Mouse (Mus musculus) hindbrain, embryonic 16.5 days (tissue): ENCODE measurements around the gene Fcgr4. TPM values are rescaled to one million over a fixed set of nuclear protein-coding genes. Genes with fewer than 3 reads are reported as not detected.

Source experiments
- ATAC-seq: fragments of 200-750 bp; cut with Nextera tagmentation; 2 replicates; pipeline ENCODE4 v1.8.0; 2017; ENCODE audit warnings: moderate TSS enrichment, moderate library complexity
- H3K27ac ChIP-seq: fragments of 300-500 bp; sonication (generic); 2 replicates; pipeline ENCODE4 v1.5.1; 2014; ENCODE audit warnings: low read depth, mild to moderate bottlenecking, control low read depth, low read length, moderate library complexity
- H3K27me3 ChIP-seq: fragments of 300-500 bp; sonication (generic); replicated peaks from 2 replicates; pipeline ENCODE4 v1.6.1; 2014; ENCODE audit warnings: low read length; ENCODE audit not compliant: control insufficient read depth, insufficient read depth
- H3K36me3 ChIP-seq: fragments of 300-500 bp; sonication (generic); 2 replicates; pipeline ENCODE4 v1.6.1; 2014; ENCODE audit warnings: mild to moderate bottlenecking, low read length, moderate library complexity, mixed read lengths; ENCODE audit not compliant: control insufficient read depth, insufficient read depth
- H3K4me1 ChIP-seq: fragments of 300-500 bp; sonication (generic); 2 replicates; pipeline ENCODE4 v1.6.1; 2014; ENCODE audit warnings: low read depth, low read length; ENCODE audit not compliant: control insufficient read depth, insufficient read depth
- H3K4me2 ChIP-seq: fragments of 300-500 bp; sonication (generic); 2 replicates; pipeline ENCODE4 v1.6.1; 2014; ENCODE audit warnings: mild to moderate bottlenecking, low read length, control low read depth, moderate library complexity
- H3K4me3 ChIP-seq: fragments of 300-500 bp; sonication (generic); 2 replicates; pipeline ENCODE4 v1.5.1; 2014; ENCODE audit warnings: mild to moderate bottlenecking, low read length, control low read depth, moderate library complexity
- H3K9ac ChIP-seq: fragments of 300-500 bp; sonication (generic); 2 replicates; pipeline ENCODE4 v1.6.1; 2014; ENCODE audit warnings: low read depth, mild to moderate bottlenecking, control low read depth, low read length, moderate library complexity
- H3K9me3 ChIP-seq: fragments of 300-500 bp; sonication (generic); 2 replicates; pipeline ENCODE4 v1.6.1; 2014; ENCODE audit warnings: mild to moderate bottlenecking, low read length, moderate library complexity; ENCODE audit not compliant: control insufficient read depth
- WGBS: fragments of 180-500 bp; shearing (Covaris S2); extraction: QIAGEN DNeasy Blood & Tissue Kit; methylation state at CpG from one replicate; pipeline ENCODE4 v1.1.7; 2014; 5-methylcytosine and 5-hydroxymethylcytosine counted together
- polyA plus RNA-seq: library from polyadenylated mRNA; unstranded; fragments of >200 nt; fragmentation: Nextera tagmentation; extraction: Ambion mirVana; gene quantifications from 2 replicates; pipeline ENCODE4 v1.2.1, GENCODE M21; 2015

Gene Fcgr4
- polyA plus RNA-seq, 1 experiment from 2014 or later = 0.40 TPM

DNA sequence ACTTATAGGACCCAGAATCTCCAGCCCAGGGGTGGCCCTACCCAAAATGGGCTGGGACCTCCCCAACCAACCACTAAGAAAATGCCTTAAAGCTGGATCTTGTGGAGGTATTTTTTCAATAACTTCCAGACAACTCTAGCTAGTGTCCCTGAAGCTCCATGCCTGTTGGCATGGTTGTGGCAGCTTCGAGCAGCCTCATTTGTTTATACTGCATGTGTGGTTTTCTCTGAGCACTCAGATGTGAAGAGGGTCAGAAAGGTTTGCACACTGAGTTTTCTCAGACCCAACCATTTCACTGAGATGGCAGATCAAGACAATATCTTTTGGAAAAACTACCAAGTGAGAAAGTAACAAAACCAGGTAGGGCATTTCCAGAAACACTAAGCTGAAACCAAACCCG lies 36.4 kb upstream of the Fcgr4 start:
- ATAC-seq = no peak
- 86% methylated on average over 2 of the region's 2 CpGs for WGBS

DNA sequence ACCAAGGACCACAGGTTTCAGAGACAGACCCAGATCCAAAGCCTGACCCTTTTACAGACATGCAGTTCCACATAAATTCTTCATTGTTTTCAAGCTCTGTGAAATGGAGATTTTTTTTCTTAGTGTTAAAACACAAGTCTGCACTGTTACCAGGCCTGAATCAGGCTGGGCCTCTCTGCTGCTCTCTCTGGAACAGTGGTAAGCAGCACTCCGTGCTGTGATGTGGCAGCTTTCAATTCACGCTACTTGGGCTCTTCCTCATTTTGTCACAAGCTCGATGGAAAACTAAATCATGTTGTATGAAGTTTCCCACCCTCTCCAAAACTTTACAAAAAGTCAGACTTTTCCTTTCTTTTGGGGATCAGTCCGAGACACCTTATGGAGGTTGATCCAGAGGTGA lies 35.7 kb upstream of the Fcgr4 start:
- 77% methylated on average over 4 of the region's 4 CpGs for WGBS
- H3K4me2 ChIP-seq = no peak overlapping the region
- H3K4me1 ChIP-seq = no peaks in the 10 kb centered on the region
- ATAC-seq = no peak
- H3K9ac ChIP-seq = no peak overlapping the region
- H3K9me3 ChIP-seq = no peaks in the 10 kb centered on the region
- no peaks in the 10 kb centered on the region for H3K27me3 ChIP-seq
- H3K27ac ChIP-seq = no peak overlapping the region
- no peak overlapping the region for H3K4me3 ChIP-seq
- no peaks in the 10 kb centered on the region for H3K36me3 ChIP-seq

More for the DNA sequence above, 36.4 kb upstream of the Fcgr4 start:
- Histone ChIP-seq H3K4me3 (no peak overlapping the region), H3K9me3 (no peaks in the 10 kb centered on the region), H3K27ac (no peak overlapping the region), H3K27me3 (no peaks in the 10 kb centered on the region), H3K36me3 (no peaks in the 10 kb centered on the region), H3K4me2 (no peak overlapping the region), H3K4me1 (no peaks in the 10 kb centered on the region), H3K9ac (no peak overlapping the region)

- ATAC-seq = no peak
- Histone ChIP-seq H3K27me3 (no peaks in the 10 kb centered on the region), H3K4me2 (no peak overlapping the region), H3K4me1 (no peaks in the 10 kb centered on the region), H3K27ac (no peak overlapping the region), H3K9me3 (no peaks in the 10 kb centered on the region), H3K9ac (no peak overlapping the region), H3K36me3 (no peaks in the 10 kb centered on the region), H3K4me3 (no peak overlapping the region)
- WGBS = 85% methylated on average over 3 of the region's 3 CpGs
These were observed 33.6 kb upstream of the Fcgr4 start for GRCm38 (mm10) chr1:170985092-170985491.

- 83% methylated on average over 5 of the region's 5 CpGs for WGBS
- Histone ChIP-seq H3K36me3 (no peaks in the 10 kb centered on the region), H3K9me3 (no peaks in the 10 kb centered on the region), H3K4me2 (no peak overlapping the region), H3K4me1 (no peaks in the 10 kb centered on the region), H3K27me3 (no peaks in the 10 kb centered on the region), H3K9ac (no peak overlapping the region), H3K4me3 (no peak overlapping the region), H3K27ac (no peak overlapping the region)
- no peak for ATAC-seq
These were observed 32.9 kb upstream of the Fcgr4 start for GRCm38 (mm10) chr1:170985861-170986260.

DNA sequence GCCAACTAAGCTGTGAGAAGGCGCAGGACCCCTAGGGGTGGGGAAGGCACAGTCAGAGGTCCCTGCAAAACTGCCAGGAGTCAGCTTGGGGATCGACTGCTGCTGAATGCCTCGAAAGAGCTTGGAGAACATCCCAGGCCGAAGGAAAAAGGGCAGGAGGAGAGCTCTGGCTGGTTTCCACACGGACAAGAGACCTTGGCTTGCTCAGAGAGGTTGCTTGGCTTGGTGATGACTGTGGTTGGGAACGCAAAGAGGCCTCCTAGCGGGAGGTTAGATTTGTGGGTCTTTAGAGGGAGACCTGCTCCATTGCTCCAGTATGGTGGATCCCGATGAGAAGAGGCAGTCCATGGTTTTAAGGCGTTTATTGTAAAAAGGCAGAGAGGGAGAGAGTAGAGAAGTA lies 29.1 kb upstream of the Fcgr4 start:
- Histone ChIP-seq H3K27me3 (no peaks in the 10 kb centered on the region), H3K36me3 (no peaks in the 10 kb centered on the region), H3K9ac (no peak overlapping the region), H3K4me1 (no peaks in the 10 kb centered on the region), H3K9me3 (no peaks in the 10 kb centered on the region), H3K4me3 (no peak overlapping the region), H3K4me2 (no peak overlapping the region), H3K27ac (no peak overlapping the region)
- no peak for ATAC-seq
- WGBS = 64% methylated on average over 9 of the region's 9 CpGs

GRCm38 (mm10) chr1:170992550-170992949 lies 26.2 kb upstream of the Fcgr4 start:
- Histone ChIP-seq H3K27me3 (no peaks in the 10 kb centered on the region), H3K9ac (no peak overlapping the region), H3K9me3 (no peaks in the 10 kb centered on the region), H3K36me3 (no peaks in the 10 kb centered on the region), H3K4me3 (no peak overlapping the region), H3K4me1 (no peaks in the 10 kb centered on the region), H3K4me2 (no peak overlapping the region), H3K27ac (no peak overlapping the region)
- no peak for ATAC-seq
- WGBS = 65% methylated on average over 5 of the region's 5 CpGs

DNA sequence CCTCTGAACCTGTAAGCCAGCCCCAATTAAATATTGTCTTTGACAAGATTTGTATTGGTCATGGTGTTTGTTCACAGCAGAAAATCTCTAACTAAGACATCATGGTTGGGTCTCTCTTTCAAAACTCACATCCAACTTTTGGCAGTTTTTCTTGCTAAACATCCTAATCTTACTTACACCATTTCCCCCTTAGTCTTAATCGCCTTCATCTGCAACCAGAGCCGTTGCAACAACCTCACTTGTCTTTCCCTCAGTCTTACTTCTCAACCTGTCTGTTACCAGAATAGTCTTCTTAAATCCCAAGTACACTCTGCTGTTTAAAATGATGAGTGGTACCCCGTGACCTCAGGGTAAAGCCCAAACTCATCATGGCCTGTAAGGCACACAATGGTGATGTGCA lies 22.7 kb upstream of the Fcgr4 start:
- H3K9ac ChIP-seq = no peak overlapping the region
- no peak overlapping the region for H3K4me3 ChIP-seq
- H3K36me3 ChIP-seq = no peaks in the 10 kb centered on the region
- 88% methylated on average over 3 of the region's 3 CpGs for WGBS
- no peak overlapping the region for H3K27ac ChIP-seq
- H3K4me1 ChIP-seq = no peaks in the 10 kb centered on the region
- no peak for ATAC-seq
- H3K27me3 ChIP-seq = no peaks in the 10 kb centered on the region
- no peaks in the 10 kb centered on the region for H3K9me3 ChIP-seq
- no peak overlapping the region for H3K4me2 ChIP-seq

- H3K4me2 ChIP-seq = no peak overlapping the region
- H3K9me3 ChIP-seq = no peaks in the 10 kb centered on the region
- H3K9ac ChIP-seq = no peak overlapping the region
- ATAC-seq = no peak
- H3K27me3 ChIP-seq = no peaks in the 10 kb centered on the region
- no peak overlapping the region for H3K27ac ChIP-seq
- H3K4me1 ChIP-seq = no peaks in the 10 kb centered on the region
- no peaks in the 10 kb centered on the region for H3K36me3 ChIP-seq
- H3K4me3 ChIP-seq = no peak overlapping the region
- WGBS = 55% methylated on average over 3 of the region's 3 CpGs
These were observed 22.0 kb upstream of the Fcgr4 start for GRCm38 (mm10) chr1:170996753-170997152.

DNA sequence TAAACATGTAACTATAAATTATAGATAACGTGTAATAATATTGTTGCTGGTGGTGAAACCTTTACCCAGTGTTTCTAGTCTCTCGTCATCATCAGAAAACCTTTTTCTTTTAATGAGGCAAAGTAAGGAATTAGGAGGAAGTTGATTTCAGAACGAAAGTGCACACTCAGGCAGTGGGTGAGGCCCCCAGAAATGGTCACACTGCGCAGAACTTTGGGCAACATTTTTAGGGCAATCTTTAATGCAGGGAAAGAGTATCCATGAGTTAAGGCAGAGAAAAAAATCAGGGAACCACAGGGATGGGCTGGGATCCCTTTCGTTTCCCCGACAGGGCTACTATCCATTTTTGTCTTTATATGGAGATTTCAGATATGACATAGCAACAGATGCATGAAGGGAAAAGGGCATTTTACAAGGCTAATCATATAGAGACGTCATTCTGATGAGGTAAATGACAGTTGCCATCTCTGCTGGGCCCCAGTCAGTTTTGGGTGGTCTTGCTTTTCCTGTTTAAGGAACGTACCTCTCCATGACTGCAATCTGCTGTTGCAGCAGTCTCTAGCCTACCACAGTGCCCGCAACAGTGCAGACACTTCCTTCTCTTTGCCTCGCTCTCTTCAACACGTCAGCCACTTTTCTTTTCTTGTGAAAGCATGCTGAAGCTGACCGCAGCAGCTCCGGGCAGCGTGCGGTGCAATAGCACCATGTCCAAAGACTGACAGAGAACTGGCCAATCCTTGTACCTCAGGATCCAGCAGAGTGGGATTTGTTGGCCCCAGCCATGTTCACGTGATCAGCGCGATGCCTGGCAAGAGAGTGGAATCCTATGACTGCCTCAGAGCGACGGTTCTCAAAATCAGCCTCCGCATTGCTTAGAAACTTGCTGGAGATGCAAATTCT lies 20.7 kb upstream of the Fcgr4 start:
- peak overlapping the region; percentile 12; the same call in 1 of the 2 replicates for H3K4me3 ChIP-seq
- H3K4me2 ChIP-seq = peak overlapping the region; percentile 35
- H3K9ac ChIP-seq = no peak overlapping the region
- no peaks in the 10 kb centered on the region for H3K9me3 ChIP-seq
- H3K27me3 ChIP-seq = no peaks in the 10 kb centered on the region
- 65% methylated on average over 21 of the region's 21 CpGs for WGBS
- ATAC-seq = no peak
- H3K27ac ChIP-seq = no peak overlapping the region
- H3K4me1 ChIP-seq = no peaks in the 10 kb centered on the region
- H3K36me3 ChIP-seq = no peaks in the 10 kb centered on the region
